Mouse (Mus musculus) thymus, postnatal 14 days (tissue): ENCODE results near the gene Farsa.
A peak's percentile ranks its signal among the peaks of the same experiment; 100 is the strongest.

Source experiments
- DNase-seq: peaks from one replicate; pipeline ENCODE4 v3.0.0; 2021

The Farsa gene

GRCm38 (mm10) chr8:84913502-84913900 lies 56.7 kb downstream of the Farsa start:
- DNase-seq, result no peak

- peak; percentile 56 for DNase-seq
Measured at GRCm38 (mm10) chr8:84913960-84914359, 57.2 kb downstream of the Farsa start.

- no peak for DNase-seq
Measured at GRCm38 (mm10) chr8:84915269-84915668, 58.5 kb downstream of the Farsa start.

GRCm38 (mm10) chr8:84917781-84918180 lies 61.0 kb downstream of the Farsa start:
- DNase-seq, result no peak

- DNase-seq, result no peak
Measured at GRCm38 (mm10) chr8:84918646-84919045, 61.9 kb downstream of the Farsa start.
